Mouse (Mus musculus) heart, adult 2 months (tissue): Measurements from ENCODE around the gene Tbc1d10b.

ENCODE experiments used
- CTCF ChIP-seq: fragments of 200-600 bp; IDR thresholded peaks from 2 replicates; pipeline ENCODE4 v1.8.1; 2022; ENCODE audit warnings: antibody characterized with exemption, mild to moderate bottlenecking, moderate library complexity
- EP300 ChIP-seq: fragments of 200-500 bp; IDR thresholded peaks from 2 replicates; pipeline ENCODE4 v1.6.1; 2011; ENCODE audit warnings: low read depth, low read length, control low read depth; ENCODE audit not compliant: insufficient read depth
- POLR2A ChIP-seq: fragments of 200-500 bp; IDR thresholded peaks from 2 replicates; pipeline ENCODE4 v1.6.1; 2011; ENCODE audit warnings: mild to moderate bottlenecking, low read depth, low read length, control low read depth; ENCODE audit not compliant: insufficient read depth

DNA sequence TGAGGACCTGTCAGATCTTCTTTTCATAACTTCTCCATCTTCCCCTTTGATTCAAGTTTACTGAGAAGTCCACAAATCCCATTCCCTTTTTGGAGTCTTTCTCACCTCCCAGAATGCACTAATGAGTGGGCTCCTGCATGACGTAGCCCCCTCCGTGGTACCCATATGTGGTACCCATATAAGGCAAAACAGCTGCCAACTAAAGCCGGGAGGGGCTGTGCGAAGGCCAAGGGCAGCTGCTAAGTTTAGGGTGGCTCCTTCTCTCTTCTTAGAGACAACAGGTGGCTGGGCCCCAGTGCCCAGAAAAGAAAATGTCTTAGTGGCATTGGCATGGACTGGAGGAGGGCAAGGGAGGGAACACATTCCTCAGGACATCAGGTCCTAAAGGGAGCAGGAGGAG is 2.0 kb upstream of the Tbc1d10b start:
- TF ChIP-seq CTCF (no peak), EP300 (no peak), POLR2A (no peak)
